Mouse (Mus musculus) 3T3-L1 (cell line): Measurements from ENCODE around the gene Chmp5.

Experiments
- DNase-seq: peaks from one replicate; pipeline ENCODE4 v3.0.0-alpha.2; 2015; ENCODE audit warnings: low read depth, low spot score

Chmp5 gene

DNA sequence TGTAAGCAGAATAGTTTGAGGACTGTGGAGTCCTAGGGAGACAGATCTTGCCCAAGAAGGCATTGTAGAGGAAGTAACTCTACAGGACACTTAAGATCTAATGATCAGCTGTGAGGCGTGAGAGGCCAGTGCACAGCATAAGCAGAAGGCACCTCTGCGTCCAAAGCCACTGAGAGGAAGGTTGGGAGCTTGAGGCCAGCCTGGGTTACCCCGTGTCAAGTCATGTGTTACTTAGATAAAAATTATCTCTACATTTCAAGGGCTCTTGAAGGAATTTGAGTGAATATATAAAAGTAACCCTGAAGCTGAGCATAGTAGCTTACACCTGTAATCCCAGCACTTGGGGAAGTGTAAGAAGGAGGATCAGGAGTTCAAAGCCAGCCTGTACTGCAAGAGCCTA, 65.1 kb downstream of the Chmp5 start:
- DNase-seq, result no peak
